Mouse (Mus musculus): Measurements from ENCODE around the gene Adgrf5. TPM values are rescaled to one million over a fixed set of nuclear protein-coding genes. Genes with fewer than 3 reads are reported as not detected.

Gene Adgrf5
- total RNA-seq, 2 experiments from 2014 or later: 26.3 to 27.4 TPM

DNA sequence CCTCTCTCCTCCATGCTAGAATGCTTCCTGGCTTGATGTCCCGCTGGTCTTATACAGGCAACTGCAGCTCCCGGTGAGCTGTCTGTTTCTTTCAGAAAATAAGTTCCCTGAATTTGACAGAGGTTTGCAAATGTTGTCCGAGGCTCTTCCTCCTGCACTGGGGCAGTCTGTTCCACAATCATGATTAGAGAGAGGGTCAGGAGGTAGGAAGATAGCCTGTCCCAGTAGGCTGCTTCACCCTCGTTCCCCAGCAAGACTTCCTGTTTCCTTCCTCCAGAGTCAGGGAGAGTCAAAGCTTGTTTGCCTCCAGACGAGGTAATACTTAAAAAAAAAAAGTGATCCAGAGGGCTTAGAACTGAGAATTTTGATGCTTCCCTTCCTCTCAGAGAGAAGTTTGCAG is 16.3 kb downstream of the Adgrf5 start:
- DNase-seq (ENCODE audit: low spot score in 2 of 2): no peak

DNA sequence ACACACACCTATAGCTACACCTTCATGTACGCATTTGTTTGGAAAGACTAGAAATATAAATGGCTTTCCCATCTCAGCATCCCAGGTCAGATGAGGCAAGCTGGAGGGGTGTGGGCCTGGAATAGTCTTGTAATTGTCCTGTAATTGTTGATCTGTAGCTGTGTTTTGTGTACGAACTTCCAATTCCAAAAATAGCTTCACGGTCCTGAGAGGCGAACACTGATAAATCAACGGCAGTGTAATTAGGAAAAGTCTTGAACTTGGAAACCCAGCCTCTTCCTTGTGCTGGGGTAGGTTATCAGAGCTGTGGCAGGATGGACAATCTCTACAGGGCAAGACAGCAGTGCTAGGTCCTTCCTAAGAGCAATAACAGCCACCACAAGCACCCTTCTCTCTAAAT is 18.5 kb downstream of the Adgrf5 start:
- no peak for DNase-seq (ENCODE audit: low spot score in 2 of 2)

DNA sequence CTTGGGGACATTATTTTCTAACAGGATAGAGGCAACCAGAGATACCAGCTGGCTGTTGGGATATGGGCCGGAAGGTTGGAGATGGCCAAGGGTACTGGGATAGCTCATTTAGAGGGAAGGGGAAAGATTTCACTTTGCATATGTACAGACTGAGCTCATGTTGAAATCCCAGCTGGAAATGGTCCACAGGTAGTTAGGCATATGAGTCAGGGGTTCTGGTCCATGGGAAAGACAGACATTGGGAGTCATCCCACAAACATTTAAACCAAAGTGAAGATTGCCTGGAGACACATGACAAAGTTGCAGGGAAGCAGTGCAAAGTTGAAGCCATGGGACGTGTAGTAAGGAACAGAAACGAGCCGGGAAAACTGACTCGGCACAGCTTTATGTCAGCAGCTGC is 26.1 kb downstream of the Adgrf5 start:
- no peak for DNase-seq (ENCODE audit: low spot score in 2 of 2)

DNA sequence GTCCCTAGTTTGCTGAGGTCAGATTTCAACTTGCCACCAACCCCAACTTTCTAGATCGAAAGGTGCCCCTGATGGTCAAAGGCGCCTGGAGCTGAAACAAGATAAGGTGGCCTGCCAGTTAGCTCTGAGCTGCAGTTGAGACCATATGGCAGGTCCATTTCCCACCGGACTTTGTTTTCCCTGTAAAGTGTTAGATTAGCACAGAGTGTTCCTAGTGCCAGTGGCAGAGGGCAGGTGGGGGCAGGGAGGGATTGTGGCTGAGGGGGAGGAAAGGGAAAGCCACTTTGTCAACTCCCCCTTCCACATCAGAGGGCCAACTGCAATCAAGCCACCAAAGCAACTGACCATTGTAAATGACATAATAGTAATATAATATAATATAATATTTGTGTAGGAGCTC is 26.9 kb downstream of the Adgrf5 start:
- DNase-seq (ENCODE audit: low spot score in 2 of 2): no peak

DNA sequence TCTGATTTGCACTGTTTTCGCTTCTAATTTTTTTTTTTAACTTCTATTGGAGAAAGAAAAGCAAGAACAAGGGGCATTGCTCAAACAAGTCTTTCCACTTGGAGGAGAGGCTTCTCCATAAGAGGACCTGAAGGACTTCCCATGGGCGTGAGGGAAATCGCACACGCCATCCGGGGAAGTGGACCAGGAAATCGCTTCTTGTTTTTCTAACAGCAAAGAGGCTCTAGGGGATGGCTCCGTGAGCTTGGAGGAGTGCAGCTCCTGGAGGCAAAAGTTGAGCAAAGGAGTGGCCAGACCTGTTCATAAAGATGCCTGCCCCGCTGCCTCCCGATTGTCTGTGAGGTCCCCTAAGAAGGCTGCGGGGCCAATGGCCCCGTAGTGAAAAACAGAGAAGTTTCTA is 29.0 kb downstream of the Adgrf5 start:
- DNase-seq (ENCODE audit: low spot score in 2 of 2): no peak

DNA sequence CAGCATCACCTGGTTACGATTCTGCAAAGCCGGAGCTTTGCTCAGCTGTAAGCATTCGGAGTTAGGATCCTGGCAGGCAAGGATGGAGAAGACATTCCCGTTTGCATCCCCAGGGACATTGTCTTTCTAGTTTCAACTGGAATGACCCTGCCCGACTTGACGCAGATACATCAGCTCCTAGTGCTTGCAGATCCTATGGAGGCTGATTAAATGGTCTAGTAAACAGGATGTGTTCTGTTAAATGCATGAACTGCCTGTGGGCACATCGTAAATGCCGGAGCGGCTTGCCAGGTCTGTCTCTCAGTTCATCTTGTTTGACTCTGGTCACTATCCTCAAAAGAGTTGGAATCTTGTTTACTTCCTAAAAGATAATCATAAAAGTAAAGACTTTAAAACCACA is 31.9 kb downstream of the Adgrf5 start:
- DNase-seq (ENCODE audit: low spot score in 2 of 2): no peak

DNA sequence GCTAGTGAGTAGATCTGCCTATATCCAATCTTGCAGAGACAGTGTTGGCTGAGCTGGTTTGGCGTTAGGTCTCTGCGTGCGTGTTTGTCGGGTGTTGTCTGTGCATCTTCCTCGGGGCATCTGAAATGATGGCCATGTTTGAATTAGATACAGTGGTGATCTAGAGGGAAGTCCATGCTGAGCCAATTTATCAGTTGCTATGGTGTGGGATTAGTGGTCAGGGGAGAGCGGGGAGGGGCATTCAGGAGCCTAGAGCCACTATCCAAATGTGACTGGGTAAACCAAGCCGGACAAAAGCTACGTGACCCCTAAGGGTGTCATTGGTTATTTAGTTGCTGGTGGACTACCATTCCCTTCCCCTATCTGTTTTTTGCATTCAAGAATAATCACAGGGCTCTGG is 33.4 kb downstream of the Adgrf5 start:
- DNase-seq (ENCODE audit: low spot score in 2 of 2): no peak

DNA sequence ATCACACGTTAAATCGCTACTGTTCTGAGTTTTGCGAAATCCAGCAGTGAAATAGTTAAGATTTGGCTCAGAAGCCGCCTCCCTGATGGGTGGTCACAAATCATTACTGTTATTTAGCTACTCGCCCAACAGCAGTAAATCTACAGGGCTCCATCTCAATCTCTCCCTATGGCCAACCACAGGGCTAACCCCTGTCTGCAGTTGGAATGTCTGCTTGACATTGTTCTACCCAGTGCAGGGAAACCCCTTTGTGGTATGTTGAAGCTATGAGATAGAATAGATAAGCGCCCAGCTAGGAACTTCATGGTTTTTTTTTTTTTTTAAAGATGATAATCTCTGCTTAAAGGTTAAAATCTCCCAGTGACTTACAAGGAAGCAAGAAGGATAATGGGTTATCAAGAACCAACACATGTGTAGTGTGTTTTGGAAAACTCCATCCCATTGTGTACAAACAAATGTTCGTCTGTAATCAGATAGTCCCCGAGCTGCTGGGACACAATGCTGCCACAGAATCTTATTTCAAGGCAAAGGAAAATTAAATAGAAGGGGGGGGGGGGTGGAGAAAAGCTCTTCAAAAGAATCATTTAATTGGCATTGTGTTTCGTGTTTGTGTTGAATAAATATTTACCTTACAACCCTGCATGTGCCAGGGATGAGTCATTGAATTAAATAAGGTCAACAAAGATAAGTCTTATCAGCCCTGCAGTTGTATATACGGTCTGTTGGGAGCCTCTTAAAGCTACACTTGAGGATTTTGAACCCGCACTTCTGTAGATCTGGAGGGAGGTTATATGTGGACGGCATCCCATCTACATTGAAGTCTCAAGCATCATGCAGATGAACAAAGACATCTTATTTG is 35.4 kb downstream of the Adgrf5 start:
- no peak for DNase-seq (ENCODE audit: low spot score in 2 of 2)

DNA sequence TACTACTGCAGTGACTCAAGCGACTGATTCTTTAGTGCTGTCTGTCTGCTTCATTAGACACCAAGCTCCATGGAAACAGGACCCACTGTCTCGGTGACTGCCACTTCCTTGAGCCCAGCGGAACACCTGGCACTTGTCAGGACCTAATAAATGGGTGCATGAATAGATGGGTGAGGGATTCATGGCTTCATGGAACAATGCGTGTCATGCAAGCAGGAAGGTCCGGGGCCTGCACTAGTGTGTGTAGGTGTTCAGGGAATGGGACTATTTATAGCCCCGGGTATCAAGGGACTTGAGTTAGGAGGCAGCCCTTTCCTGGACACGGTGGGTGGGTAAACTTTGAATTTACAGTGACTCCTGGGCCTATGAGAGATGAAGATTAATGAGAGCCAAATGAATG is 38.4 kb downstream of the Adgrf5 start:
- no peak for DNase-seq (ENCODE audit: low spot score in 2 of 2)

DNA sequence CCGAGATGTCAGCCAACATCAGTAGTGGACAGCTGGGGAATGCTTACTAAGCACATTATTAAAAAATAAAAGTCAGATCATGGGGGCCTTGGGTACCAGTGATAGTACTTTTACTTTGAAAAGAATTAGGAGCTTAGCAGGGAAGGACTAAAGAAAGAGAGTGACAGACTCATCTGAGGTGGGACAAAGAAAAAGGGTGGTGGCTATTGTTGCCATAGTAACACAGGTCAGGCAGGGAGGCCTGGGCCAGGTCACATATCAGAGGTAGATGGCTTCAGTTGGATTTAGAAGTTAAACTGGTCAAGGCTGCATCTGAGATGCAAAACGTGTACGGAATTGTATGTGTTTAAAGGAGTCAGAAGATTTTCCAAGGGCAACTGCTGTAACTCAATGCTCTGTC is 38.9 kb downstream of the Adgrf5 start:
- DNase-seq (ENCODE audit: low spot score in 2 of 2): no peak

DNA sequence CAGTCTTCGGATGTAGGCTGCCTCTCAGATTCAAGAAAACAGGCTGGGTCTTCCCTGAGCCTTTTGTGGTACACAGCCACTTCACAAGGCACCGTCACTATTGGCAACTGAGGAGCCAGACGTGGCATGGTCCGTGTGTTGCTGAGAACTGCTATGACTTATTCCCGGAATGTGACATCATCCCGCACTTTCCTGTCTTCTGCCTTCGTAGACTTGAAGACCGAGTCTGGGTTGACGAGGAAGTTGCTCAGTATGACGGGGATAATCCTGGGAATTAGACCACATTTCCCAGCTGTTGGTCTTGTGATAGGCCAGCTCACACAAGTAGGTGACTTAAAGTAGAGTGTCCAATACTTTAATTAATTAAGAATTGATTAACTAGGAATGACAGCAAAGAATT is 40.2 kb downstream of the Adgrf5 start:
- no peak for DNase-seq (ENCODE audit: low spot score in 2 of 2)

DNA sequence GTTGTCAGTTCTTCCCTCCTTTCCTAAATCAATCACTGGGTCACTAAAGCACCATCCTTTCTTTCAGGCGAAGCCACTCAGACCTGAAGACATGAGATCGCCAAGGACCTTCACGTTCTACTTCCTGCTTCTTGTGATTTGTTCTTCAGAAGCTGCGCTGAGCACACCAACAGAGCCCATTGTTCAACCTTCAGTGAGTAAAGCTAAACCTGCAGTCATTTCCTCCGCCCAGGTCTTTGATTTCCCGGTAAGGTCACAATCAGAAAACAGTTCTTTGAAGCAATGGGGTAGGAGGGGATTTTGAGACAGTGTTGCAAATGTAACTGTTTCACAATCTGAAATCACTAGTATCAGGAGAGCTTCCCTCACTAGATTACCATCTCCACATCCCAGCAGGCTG is 43.6 kb downstream of the Adgrf5 start:
- no peak for DNase-seq (ENCODE audit: low spot score in 2 of 2)

DNA sequence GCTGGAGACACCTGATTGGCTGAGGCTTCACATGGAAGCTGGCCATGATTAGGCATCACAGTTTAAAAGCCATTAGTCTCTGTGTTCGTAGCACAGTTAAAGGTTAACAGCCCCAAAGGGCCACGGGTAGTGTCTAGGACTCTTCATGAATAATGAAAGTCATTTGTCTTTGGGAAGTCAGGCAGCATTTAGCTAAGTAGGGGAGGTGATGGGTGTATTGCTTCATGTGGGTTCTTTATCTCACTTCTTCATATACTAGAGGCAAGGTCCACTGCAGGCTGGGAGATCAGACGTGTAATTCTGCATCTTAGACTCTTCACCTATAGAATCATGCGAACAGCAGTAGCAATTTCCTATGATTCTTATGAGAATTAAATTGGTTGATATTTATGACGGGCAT is 44.2 kb downstream of the Adgrf5 start:
- DNase-seq (ENCODE audit: low spot score in 2 of 2): no peak

DNA sequence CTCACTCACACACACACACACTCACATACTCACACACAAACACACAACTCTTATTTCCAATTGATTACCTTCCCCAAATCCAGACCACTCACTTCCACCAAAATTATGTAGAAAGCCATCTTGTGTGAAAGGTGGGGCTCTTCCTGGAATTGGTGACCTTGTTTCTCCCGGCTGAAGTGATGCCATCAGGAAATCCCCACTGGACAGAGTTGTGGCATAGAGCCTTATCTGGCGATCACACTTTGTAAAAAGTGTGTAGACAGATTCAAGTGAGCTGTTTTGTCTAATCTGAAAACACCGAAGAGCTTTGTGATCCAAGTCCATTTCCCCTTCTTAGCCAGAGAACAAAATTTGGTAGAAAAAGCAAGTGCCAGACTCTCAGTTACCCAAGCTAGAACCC is 46.1 kb downstream of the Adgrf5 start:
- DNase-seq (ENCODE audit: low spot score in 2 of 2): no peak

DNA sequence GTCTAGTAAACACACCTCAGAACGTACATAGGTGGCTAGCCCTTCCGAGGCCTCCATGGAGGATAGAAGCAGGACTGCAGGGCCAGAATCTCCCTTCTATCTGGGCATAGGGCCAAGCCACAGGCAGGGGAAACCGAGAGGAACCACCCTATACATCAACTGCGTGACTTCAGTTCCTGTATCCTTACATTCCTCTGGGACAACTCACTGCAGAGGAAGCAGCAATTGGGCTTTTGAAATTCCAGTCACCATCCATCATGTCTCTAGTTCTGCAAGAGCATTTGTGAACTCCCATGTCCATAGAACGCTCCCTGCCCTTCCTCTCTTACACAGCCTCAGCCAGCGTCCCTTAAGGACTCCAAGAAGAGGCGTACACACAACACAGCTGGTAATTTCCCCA is 47.3 kb downstream of the Adgrf5 start:
- DNase-seq (ENCODE audit: low spot score in 2 of 2): no peak

DNA sequence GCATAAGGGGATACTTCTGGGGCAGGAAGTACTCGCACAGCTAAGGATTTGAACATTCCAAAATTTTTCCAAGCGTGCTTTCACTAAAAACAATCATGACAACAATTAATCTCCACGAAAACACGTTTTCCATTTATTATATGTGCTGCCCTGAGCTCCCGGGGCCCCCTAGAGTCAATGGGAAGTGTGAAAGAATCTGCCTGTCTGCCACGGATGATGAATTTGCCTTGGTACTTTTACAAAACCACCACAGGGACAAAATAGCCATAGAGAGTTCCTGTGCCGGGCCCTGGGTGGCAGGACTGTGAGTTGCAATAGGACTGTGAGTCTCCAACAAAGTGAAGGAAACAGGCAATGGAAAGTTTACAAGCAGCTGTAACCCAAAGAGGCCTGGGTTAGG is 52.9 kb downstream of the Adgrf5 start:
- no peak for DNase-seq (ENCODE audit: low spot score in 2 of 2)

DNA sequence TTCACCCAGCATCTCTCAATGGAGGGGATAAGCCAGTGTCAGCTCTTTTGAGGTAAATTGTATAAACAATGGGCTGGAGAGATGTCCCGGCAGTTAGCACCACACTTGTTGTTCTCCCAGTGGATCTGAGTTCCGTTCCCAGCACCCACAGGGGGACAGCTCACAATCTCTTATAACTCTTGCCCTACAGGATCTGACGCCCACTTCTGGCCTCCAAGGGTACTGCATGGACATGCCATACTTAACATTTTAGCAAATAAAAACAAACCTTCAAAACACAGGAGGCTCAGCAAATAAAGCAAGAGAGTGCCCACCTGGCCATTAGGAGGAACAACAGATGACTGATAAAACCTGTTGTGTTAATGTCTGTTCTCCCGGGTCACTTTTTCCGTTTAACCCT is 59.0 kb downstream of the Adgrf5 start:
- DNase-seq (ENCODE audit: low spot score in 2 of 2): no peak

DNA sequence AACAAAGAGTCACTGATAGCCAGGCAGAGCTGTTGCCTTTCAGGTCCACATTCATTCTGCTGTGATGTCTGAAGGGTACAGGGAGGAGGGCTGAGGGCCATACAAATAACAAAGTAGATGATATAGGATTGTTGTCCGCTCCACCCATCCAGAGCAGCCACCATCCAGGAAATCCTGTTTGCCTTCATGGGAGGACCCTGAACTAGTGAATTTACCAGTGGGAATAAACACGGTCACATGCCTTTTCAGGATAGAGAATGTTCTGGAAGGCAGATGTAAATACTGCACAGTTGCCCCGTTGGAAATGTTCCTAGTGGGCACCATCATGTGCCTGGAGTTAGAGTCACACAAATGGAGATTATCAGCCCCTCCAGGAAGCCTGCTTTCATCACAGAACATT is 60.1 kb downstream of the Adgrf5 start:
- DNase-seq (ENCODE audit: low spot score in 2 of 2): no peak

DNA sequence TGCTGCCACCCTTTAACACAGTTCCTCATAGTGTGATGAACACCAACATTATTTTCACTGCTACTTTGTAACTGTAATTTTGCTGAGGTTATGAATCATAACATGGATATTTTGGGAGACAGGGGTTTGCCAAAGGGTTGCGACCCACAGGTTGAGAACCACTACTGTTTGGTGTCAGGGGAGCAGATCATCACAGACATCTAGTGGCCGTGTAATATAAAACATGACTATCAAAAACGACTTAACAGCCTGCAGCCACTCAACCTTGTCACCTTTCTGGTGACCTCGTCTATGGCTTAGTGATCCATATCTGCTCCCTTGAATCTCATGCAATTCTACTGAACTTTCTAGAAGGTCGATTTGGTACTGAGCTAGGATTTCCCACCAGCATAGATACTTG is 63.7 kb downstream of the Adgrf5 start:
- no peak for DNase-seq (ENCODE audit: low spot score in 2 of 2)

DNA sequence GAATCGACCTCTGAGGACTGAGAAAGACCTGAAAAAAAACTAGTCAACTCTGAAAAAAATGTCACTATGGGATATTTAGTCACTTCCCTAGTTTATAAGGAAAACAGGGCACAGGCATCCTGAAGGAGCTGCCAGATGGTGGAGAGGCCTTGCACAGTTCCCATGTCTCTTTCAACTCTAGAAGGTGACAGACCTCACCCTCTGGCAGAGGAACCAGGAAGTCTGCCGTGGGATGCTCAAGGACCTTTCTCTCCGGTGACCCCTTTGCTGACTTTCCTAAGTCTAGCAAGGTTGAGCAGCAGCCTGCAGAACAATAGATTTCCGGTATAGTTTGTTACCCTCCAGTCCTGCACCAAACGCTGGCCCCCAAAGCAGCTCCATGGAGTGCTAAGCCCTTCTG is 71.4 kb downstream of the Adgrf5 start:
- DNase-seq (ENCODE audit: low spot score in 2 of 2): no peak

DNA sequence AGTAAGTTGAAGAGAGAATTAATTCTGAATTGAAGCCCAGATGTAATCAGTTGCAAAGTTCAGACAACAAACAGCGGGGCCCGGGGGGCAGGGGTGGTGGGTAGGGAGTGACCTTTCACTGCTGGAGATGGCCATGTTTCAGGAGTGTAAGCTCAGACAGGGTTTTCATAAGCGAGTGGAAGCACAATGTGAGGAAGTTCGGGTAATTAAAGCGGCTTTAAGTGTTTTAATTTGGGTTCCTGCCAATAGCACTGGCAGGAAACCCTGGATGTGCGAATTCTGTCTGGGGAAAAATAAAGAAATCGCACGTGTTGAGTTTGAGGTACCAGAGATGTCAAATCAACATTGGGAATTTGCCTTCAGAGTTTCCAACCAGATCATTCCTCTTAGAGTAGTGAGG is 74.2 kb downstream of the Adgrf5 start:
- DNase-seq (ENCODE audit: low spot score in 2 of 2): no peak

DNA sequence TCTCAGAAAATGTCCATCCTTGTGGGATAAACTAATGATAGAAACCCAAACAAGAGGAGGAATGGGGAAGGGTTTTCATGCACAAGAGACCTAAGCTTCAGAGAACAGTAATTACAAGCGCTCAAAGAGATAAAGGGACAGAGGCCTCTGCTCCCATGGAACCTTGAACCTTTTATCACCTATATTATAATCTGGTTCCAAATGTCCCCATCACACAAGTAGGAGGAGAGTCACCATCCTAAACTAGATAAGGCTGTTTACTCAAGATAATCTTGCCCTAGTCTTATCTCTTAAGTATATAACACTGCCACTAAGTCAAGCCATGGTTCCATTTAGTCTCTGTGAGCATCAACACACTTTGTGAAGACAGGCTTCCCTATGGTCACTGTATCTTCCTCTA is 91.0 kb downstream of the Adgrf5 start:
- DNase-seq (ENCODE audit: low spot score in 2 of 2): no peak

DNA sequence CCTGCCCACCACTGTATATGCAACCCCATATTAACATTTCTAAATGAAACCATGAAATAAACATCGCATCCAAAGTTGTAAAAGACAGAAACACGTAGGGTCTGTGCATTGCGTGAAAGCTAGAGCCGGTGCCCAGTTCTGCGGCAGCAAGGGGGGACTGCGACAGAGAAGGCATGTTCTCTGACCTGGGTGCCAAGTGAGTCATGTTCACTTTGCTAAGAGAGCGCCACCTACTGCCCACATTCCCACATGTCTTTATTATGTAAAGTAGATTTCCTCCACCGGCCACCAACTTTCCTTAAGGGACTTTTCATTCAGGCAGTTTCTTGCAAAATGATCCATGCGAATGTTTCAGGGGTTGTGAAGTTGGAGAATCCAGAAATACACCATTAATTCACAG is 98.3 kb downstream of the Adgrf5 start:
- peak; percentile 78 to 81 for DNase-seq (ENCODE audit: low spot score in 2 of 2)
